Mouse (Mus musculus) heart, adult 9 months (tissue): ENCODE measurements around the gene Gucy2c.

Experiments
- DNase-seq, 2 experiments: peaks; one replicate each; pipeline ENCODE4 v3.0.0; 2022; ENCODE audit warnings: low spot score in 2 of 2

The Gucy2c gene

DNA sequence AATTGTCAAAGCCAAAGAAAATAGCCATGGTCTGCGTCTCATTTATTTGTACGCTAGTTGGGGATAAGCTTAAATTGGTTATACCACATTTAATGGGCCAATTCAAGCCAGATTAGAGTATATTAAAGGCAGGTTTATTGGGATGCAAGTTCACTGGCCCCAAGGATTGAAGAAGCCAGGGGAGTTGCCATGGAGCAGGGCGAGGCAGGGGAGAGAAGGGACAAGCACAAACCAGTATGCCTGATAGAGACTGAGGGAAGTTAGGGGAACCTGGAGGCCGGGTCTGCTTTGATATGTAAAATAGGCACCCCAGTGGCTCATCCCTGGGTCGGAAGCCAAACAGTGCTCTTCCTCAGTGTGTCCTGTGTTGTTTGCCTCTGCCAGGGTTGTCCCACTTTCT is 112.3 kb downstream of the Gucy2c start:
- no peak for DNase-seq

DNA sequence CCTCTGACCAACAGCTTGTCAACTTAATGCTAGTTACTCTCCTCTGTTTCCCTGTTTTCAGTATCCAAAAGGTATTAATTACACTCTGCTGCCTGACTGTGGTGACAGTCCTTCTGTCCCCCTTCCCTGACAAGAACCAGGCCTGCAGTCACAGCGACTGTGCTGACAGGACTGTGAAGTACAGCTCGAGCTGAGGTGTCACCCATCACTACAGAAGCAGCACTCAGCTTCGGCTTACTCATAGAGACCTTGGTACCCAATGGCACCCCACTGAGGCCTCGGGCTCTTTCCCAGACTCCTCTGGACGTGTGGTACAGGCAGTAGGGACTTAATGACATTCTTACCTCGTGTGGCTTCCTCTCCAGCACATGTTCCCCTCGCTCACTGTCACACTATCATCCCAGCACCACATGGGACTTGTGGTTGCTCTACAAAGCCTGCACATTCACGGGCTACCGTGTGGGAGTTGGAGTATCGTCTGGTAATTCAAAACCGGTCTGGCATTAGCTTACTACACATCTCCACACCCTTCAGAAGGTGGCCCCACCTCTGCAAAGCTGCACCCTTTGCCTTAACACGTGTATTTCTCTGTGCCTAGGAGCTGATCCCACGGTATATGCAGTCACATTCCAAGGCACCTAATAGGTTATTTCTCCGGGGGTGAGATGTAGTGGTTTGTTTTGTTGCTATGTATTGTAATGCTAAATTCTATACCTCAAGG is 113.1 kb downstream of the Gucy2c start:
- no peak for DNase-seq

GRCm38 (mm10) chr6:136662063-136662462 is 119.5 kb downstream of the Gucy2c start:
- no peak for DNase-seq

- DNase-seq = peak; percentile 61 to 69
Observed at GRCm38 (mm10) chr6:136661706-136662016, 119.9 kb downstream of the Gucy2c start, which contains the start of gene Plbd1. Plbd1 (minus strand) TSS chr6:136661928.

GRCm38 (mm10) chr6:136660831-136661705 is 120.5 kb downstream of the Gucy2c start:
- no peak for DNase-seq

DNA sequence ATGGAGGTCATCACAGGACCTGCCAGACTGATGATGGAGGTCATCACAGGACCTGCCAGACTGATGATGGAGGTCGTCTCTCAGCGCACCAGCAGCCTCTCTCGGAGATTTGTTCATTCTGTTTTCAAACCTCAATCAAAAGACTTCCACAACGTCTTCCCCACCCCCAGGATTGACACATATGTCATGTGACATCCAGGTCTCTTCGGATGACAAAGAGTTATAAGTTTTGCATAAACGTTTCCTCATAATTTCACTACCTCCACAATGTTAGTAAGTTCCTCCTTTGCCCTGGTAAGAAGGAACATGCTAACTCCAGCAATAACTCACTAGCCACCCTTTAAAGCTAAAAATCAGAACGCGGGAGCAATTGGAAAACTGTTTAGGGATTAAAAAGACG is 122.3 kb downstream of the Gucy2c start:
- no peak for DNase-seq

- DNase-seq = no peak
Observed at GRCm38 (mm10) chr6:136658303-136658702, 123.3 kb downstream of the Gucy2c start.

DNA sequence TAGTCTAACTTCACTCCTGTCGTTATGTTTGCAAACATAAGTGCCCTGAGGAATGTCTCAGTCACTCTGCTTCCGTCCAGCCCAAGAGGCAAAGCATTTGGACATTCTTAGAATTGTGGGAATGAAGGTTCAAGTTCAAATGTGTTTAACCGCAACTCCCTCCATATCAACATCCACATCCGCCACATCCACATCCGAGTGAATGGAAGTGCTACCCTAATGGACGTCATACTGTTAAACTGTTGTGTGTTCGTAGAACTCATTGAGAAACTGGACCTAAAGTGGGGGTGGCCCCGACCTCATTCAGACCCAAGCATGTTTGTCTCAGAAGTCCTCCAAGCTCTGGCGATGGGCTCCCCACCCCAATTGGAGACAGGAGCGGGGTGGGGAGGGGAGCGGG is 125.8 kb downstream of the Gucy2c start:
- DNase-seq = no peak

DNA sequence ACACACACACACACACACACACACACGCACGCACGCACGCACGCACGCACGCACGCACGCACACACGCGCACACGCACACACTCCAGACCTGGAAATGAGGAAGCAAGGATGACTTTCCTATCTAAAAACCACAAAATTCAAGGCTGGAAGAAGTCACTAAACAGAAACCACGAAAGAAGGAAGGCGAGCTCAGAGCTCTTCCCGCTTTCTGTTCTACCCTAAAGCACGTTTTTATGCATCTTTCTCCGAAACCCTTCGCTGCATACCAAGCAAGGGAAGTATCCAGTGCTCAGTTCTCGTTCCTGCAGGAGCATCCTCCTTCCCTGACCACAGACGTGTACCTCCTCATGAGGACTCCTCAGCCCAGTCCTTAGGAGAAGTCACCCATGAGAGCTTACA is 127.1 kb downstream of the Gucy2c start:
- DNase-seq = no peak

- no peak for DNase-seq
Observed at GRCm38 (mm10) chr6:136653331-136653730, 128.2 kb downstream of the Gucy2c start.

DNA sequence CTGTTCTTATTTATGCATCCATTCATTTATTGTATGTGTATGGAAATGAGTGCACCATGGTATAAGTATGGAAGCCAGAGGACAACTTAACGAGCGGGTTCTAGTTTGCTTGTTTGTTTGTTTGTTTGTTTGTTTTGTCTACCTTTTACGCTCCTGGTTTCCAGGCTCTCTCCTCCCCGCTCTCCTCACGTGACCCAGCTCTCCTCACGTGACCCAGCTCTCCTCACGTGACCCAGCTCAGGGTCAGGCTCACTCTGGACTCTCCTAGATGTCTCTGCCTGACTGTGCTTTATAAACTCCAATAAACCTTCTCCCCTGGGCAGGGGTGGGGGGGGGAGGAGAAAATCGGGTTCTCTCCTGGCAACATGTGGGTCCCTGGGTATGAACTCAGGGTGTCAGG is 130.9 kb downstream of the Gucy2c start:
- no peak for DNase-seq

- no peak for DNase-seq
Observed at GRCm38 (mm10) chr6:136647455-136647861, 134.1 kb downstream of the Gucy2c start.
